In the genomic region with DNA sequence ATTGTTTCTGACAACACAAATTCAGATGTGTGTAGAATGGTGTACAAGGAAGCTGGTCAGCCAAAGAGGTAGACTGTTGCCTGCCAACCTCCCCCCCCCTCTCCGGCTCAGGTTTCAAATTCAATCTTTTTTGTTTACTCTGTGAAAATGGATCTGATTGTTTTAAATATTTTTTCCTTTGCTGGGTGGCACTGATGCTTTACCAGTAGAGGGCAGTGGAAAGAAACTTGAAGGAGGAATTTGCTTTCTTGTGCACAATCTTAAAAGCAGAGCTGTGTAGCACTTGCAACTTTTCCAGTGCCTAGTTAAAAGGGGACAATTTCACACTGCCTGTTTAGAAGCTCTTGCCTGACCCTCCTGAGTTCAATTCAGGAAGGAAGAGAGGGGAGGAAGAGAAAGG, we compare ENCODE assay signal across 11 mouse cellular contexts. TPM values are rescaled to one million over a fixed set of nuclear protein-coding genes. Genes with fewer than 3 reads are reported as not detected.
A peak's percentile ranks its signal among the peaks of the same experiment; 100 is the strongest.
DNase-seq lines count a peak whose midpoint lies in the region; ATAC-seq and TF ChIP-seq lines count a peak whose summit lies in the region.
"Had no signal": no experiment of that assay in that cellular context is flagged by ENCODE, and none has a peak within 500 bp of the region (broad histone marks: within the 10 kb centered on the region; RNA-seq: fewer than 3 reads in every experiment).

No protein-coding gene starts in this region.

- peak; percentile 26 for DNase-seq in forebrain, postnatal 0 days
- no peak for DNase-seq in liver, postnatal 0 days
- DNase-seq in liver, embryonic 11.5 days (ENCODE audit: low spot score) = no peak
- peak; percentile 37 for DNase-seq in brain, embryonic 14.5 days (ENCODE audit: low read depth)
- peak; percentile 6 for DNase-seq in mesoderm, embryonic 11.5 days (ENCODE audit: low read depth, low spot score)
- no peak for DNase-seq in heart, postnatal 25 days (ENCODE audit: low spot score)

- no peak for TF ChIP-seq EP300 in liver, postnatal 0 days (IDR thresholded peaks at IDR 0.05; ENCODE audit: low read depth)

- peak; percentile 64 for TF ChIP-seq CTCF in forebrain, postnatal 0 days (IDR thresholded peaks at IDR 0.05; ENCODE audit: low read depth)
- TF ChIP-seq CTCF in liver, postnatal 0 days (IDR thresholded peaks at IDR 0.05; ENCODE audit: low read depth) = peak; percentile 46
- TF ChIP-seq CTCF in brain, embryonic 14.5 days (IDR thresholded peaks at IDR 0.05; ENCODE audit: borderline replicate concordance, extremely low read depth, insufficient read depth, insufficient read length) = peak; percentile 8; the same call in 1 of the 2 replicates

- intact Hi-C loops in heart, postnatal 25 days (cut with DNase I) = loop anchor here (5.0 kb wide), 1 partner anchor 205 kb away; no protein-coding TSS in a partner anchor

- no peak overlapping the region for H3K4me2 ChIP-seq in forebrain, postnatal 0 days (ENCODE audit: low read depth)
- H3K4me2 ChIP-seq in forebrain, embryonic 16.5 days (ENCODE audit: low read length) = no peak overlapping the region
- H3K4me2 ChIP-seq in liver, postnatal 0 days (ENCODE audit: low read depth, low read length) = no peak overlapping the region
- H3K4me2 ChIP-seq in liver, embryonic 11.5 days = no peak overlapping the region
- H3K4me2 ChIP-seq: heart, embryonic 13.5 days; neural tube, embryonic 13.5 days had no signal

- H3K9ac ChIP-seq in forebrain, postnatal 0 days = no peak overlapping the region
- no peak overlapping the region for H3K9ac ChIP-seq in forebrain, embryonic 16.5 days (replicated peaks; ENCODE audit: low read depth, low read length)
- no peak overlapping the region for H3K9ac ChIP-seq in liver, postnatal 0 days (replicated peaks)
- H3K9ac ChIP-seq in liver, embryonic 11.5 days (ENCODE audit: low read depth, low read length) = no peak overlapping the region
- H3K9ac ChIP-seq: heart, embryonic 13.5 days; neural tube, embryonic 13.5 days had no signal

- no peak for TF ChIP-seq POLR2A in brain, embryonic 14.5 days (IDR thresholded peaks at IDR 0.05; ENCODE audit: borderline replicate concordance, extremely low read depth, insufficient read depth, insufficient read length, poor library complexity, severe bottlenecking)

- WGBS in forebrain, postnatal 0 days = 48% methylated on average over 1 of the region's 1 CpGs
- WGBS in forebrain, embryonic 16.5 days = 67% methylated on average over 1 of the region's 1 CpGs
- 36% methylated on average over 1 of the region's 1 CpGs for WGBS in liver, postnatal 0 days (ENCODE audit: insufficient replicate concordance)
- whole genome bisulfite sequencing in liver, embryonic 11.5 days = 59% methylated on average over 1 of the region's 1 CpGs

- H3K27ac ChIP-seq in forebrain, postnatal 0 days (ENCODE audit: low read depth, low read length) = no peak overlapping the region
- no peak overlapping the region for H3K27ac ChIP-seq in forebrain, embryonic 16.5 days (ENCODE audit: low read length)
- no peak overlapping the region for H3K27ac ChIP-seq in liver, postnatal 0 days (ENCODE audit: low read depth)
- H3K27ac ChIP-seq in liver, embryonic 11.5 days (ENCODE audit: low read depth, low read length) = no peak overlapping the region
- H3K27ac ChIP-seq: forebrain, embryonic 10.5 days; heart, embryonic 13.5 days; neural tube, embryonic 13.5 days had no signal

- H3K4me1 ChIP-seq in forebrain, postnatal 0 days (ENCODE audit: insufficient read depth) = no peaks in the 10 kb centered on the region
- no peaks in the 10 kb centered on the region for H3K4me1 ChIP-seq in forebrain, embryonic 16.5 days (replicated peaks; ENCODE audit: control insufficient read depth, insufficient read depth, low read length)
- H3K4me1 ChIP-seq in liver, postnatal 0 days (ENCODE audit: insufficient read depth) = no peaks in the 10 kb centered on the region
- no peaks in the 10 kb centered on the region for H3K4me1 ChIP-seq in liver, embryonic 11.5 days (replicated peaks; ENCODE audit: control insufficient read depth, insufficient read depth, low read length)
- H3K4me1 ChIP-seq: forebrain, embryonic 10.5 days; heart, embryonic 13.5 days; neural tube, embryonic 13.5 days had no signal

- H3K9me3 ChIP-seq in forebrain, postnatal 0 days (ENCODE audit: low read length) = no peaks in the 10 kb centered on the region
- H3K9me3 ChIP-seq in forebrain, embryonic 16.5 days (ENCODE audit: control insufficient read depth, low read length) = no peaks in the 10 kb centered on the region; the same call in 1 of the 2 replicates
- H3K9me3 ChIP-seq in liver, postnatal 0 days (ENCODE audit: low read length) = no peaks in the 10 kb centered on the region
- no peaks in the 10 kb centered on the region for H3K9me3 ChIP-seq in liver, embryonic 11.5 days (ENCODE audit: control insufficient read depth, low read length)
- H3K9me3 ChIP-seq: forebrain, embryonic 10.5 days; heart, embryonic 13.5 days; neural tube, embryonic 13.5 days had no signal

- H3K27me3 ChIP-seq in forebrain, postnatal 0 days (ENCODE audit: insufficient read depth, low read length) = no peaks in the 10 kb centered on the region
- H3K27me3 ChIP-seq in forebrain, embryonic 16.5 days (replicated peaks; ENCODE audit: control insufficient read depth, insufficient read depth, low read length) = no peaks in the 10 kb centered on the region
- H3K27me3 ChIP-seq in liver, postnatal 0 days (ENCODE audit: insufficient read depth, low read length) = no peaks in the 10 kb centered on the region
- H3K27me3 ChIP-seq in liver, embryonic 11.5 days (replicated peaks; ENCODE audit: control insufficient read depth, insufficient read depth, low read length) = no peaks in the 10 kb centered on the region; the same call in 1 of the 2 replicates

- H3K36me3 ChIP-seq in forebrain, postnatal 0 days (ENCODE audit: insufficient read depth) = no peaks in the 10 kb centered on the region
- no peaks in the 10 kb centered on the region for H3K36me3 ChIP-seq in forebrain, embryonic 16.5 days (ENCODE audit: control insufficient read depth, insufficient read depth)
- H3K36me3 ChIP-seq in liver, postnatal 0 days (replicated peaks; ENCODE audit: insufficient read depth, low read length) = no peaks in the 10 kb centered on the region
- H3K36me3 ChIP-seq in liver, embryonic 11.5 days (ENCODE audit: control insufficient read depth, insufficient read depth, low read length) = no peaks in the 10 kb centered on the region
- H3K36me3 ChIP-seq: forebrain, embryonic 10.5 days; heart, embryonic 13.5 days; neural tube, embryonic 13.5 days had no signal

- ATAC-seq in forebrain, postnatal 0 days = 0 out of 2 replicates have a peak, but pooled peaks have one; percentile 29
- ATAC-seq in forebrain, embryonic 16.5 days = no peak
- no peak for ATAC-seq in liver, postnatal 0 days
- no peak for ATAC-seq in liver, embryonic 11.5 days (replicated peaks; ENCODE audit: low FRiP score)
- ATAC-seq in inflammation-experienced regulatory T-cells, adult 6 months = no peak

- no peak overlapping the region for H3K4me3 ChIP-seq in forebrain, postnatal 0 days (ENCODE audit: low read depth, low read length)
- H3K4me3 ChIP-seq in forebrain, embryonic 16.5 days (replicated peaks; ENCODE audit: low read length) = no peak overlapping the region
- H3K4me3 ChIP-seq in liver, postnatal 0 days (ENCODE audit: low read depth, low read length) = no peak overlapping the region
- H3K4me3 ChIP-seq in liver, embryonic 11.5 days (ENCODE audit: low read depth, low read length) = no peak overlapping the region
- H3K4me3 ChIP-seq: forebrain, embryonic 10.5 days; heart, embryonic 13.5 days; neural tube, embryonic 13.5 days had no signal

RNA-seq across cellular contexts. Expression of a gene that starts 54.7 kb away (rescaled TPM):
- total RNA-seq in forebrain, postnatal 0 days (2014; rRNA removed) = 61.8 and 71.1 TPM in 2 replicates
- 92.4 and 113 TPM in 2 replicates for polyA plus RNA-seq in forebrain, postnatal 0 days (2015; fragmentation: Nextera tagmentation; extraction: Ambion mirVana)
- 120 and 123 TPM in 2 replicates for polyA plus RNA-seq in forebrain, embryonic 16.5 days (2015; fragmentation: Nextera tagmentation; extraction: Ambion mirVana)
- polyA plus RNA-seq in liver, postnatal 0 days (2015; fragmentation: Nextera tagmentation; extraction: Ambion mirVana) = 197 and 223 TPM in 2 replicates
- polyA plus RNA-seq in liver, embryonic 11.5 days (2014; fragmentation: Nextera tagmentation; extraction: Ambion mirVana) = 149 and 152 TPM in 2 replicates
- polyA plus RNA-seq in brain, embryonic 14.5 days (2012; rRNA removed) = 53.2 and 58.6 TPM in 2 replicates
- 100 to 1,000 TPM; 101 to 136 (median 117) TPM for polyA plus RNA-seq in inflammation-experienced regulatory T-cells, adult 6 months (2017; shearing (Covaris generic))
- 100 to 1,000 TPM; 218 to 235 TPM for total RNA-seq in heart, postnatal 25 days (2021)

Comparison
In these comparisons a context has a peak if more than half of its experiments do, and no peak if none do; other contexts are left out.
1. DNase-seq: peak in forebrain, postnatal 0 days (single experiment), brain, embryonic 14.5 days (single experiment) and mesoderm, embryonic 11.5 days (single experiment); none in liver, postnatal 0 days (single experiment), liver, embryonic 11.5 days (single experiment) and heart, postnatal 25 days (single experiment).
2. CTCF ChIP-seq: peak in every context shown above with its lines; median percentile 64 in forebrain, postnatal 0 days; 46 in liver, postnatal 0 days; 8 in brain, embryonic 14.5 days.